Mouse (Mus musculus) splenic B cell, adult 2 months (primary cell): ENCODE measurements around the gene Trip11.

ENCODE experiments used
- DNase-seq: peaks from one replicate; pipeline ENCODE4 v3.0.0-alpha.2; 2011; ENCODE audit warnings: low read depth, low spot score
- H3K27me3 ChIP-seq: 2 replicates; pipeline ENCODE4 v1.6.1; 2012; ENCODE audit warnings: mild to moderate bottlenecking, low read length, moderate library complexity, mixed read lengths; ENCODE audit not compliant: control insufficient read depth, poor library complexity, insufficient read depth, severe bottlenecking
- H3K36me3 ChIP-seq: 2 replicates; pipeline ENCODE4 v1.6.1; 2012; ENCODE audit warnings: mild to moderate bottlenecking, low read length, moderate library complexity, mixed read lengths; ENCODE audit not compliant: control insufficient read depth, poor library complexity, insufficient read depth, severe bottlenecking

Gene Trip11

GRCm38 (mm10) chr12:101819570-101819969, 93.5 kb downstream of the Trip11 start:
- no peak for DNase-seq
- Histone ChIP-seq H3K27me3 (no peaks in the 10 kb centered on the region), H3K36me3 (no peaks in the 10 kb centered on the region)

- no peaks in the 10 kb centered on the region for H3K27me3 ChIP-seq
- no peaks in the 10 kb centered on the region for H3K36me3 ChIP-seq
- peak; percentile 2 for DNase-seq
Measured at GRCm38 (mm10) chr12:101818608-101819370, 94.3 kb downstream of the Trip11 start, which contains the start of gene Fbln5. Fbln5 (minus strand) TSS chr12:101819055.

DNA sequence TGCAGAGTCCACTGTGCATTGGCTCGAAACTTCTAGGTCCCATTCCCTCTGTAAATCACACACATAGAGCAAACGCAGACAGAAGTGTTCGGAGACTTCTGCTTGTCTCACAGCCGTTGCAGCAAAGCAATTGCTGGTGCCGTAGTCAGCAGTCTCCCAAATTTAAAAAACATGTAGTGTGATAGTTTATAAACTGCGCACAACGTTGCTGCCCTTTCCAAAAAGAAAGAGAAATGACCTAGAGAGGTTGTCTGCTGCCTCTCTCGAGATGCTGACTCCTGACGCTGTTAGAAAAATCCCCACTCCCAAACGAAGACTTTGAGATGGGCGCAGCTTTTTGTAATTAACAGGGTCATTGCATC, 94.8 kb downstream of the Trip11 start:
- H3K27me3 ChIP-seq = no peaks in the 10 kb centered on the region
- no peak for DNase-seq
- no peaks in the 10 kb centered on the region for H3K36me3 ChIP-seq

DNA sequence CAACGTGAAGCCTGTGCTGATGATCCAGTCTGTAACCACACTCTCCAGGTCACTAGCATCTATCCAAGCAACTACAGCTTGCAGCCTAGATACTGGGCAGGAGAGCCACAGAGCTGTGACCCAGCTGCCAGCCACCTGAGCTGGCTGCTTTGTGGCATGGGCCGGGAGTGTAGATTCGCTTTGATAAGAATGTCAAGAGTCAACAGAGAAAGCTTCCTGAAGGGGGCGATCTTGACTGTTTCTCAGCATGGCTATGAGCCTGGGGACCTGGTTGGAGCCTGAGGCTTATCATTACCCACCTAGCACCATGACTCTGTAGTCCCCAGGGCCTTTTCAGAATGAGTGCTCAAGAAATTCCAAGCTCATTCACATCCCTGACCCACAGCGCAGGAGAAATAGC, 96.3 kb downstream of the Trip11 start:
- Histone ChIP-seq H3K36me3 (no peaks in the 10 kb centered on the region), H3K27me3 (no peaks in the 10 kb centered on the region)
- peak; percentile 18 for DNase-seq

DNA sequence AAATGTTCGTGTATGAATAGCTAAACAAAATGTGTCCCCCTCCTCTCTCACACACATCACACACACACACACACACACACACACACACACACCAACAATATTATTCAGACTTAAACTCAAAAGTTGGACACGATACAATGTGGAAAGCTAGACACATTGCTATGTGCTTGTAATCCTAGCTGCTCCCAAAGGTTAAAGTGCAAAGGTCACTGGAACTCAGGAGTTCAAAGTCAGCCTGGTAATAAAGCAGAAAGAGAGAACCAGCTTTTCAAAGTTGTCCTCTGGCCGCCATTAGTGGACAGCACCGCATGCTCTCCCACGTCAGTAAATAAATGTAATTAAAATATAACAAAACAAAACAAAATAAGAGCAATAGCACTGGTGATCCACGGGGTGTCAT, 97.3 kb downstream of the Trip11 start:
- no peaks in the 10 kb centered on the region for H3K27me3 ChIP-seq
- no peak for DNase-seq

GRCm38 (mm10) chr12:101814423-101814822, 98.6 kb downstream of the Trip11 start:
- H3K36me3 ChIP-seq = no peaks in the 10 kb centered on the region
- no peaks in the 10 kb centered on the region for H3K27me3 ChIP-seq
- DNase-seq = no peak

More for the DNA sequence above, 97.3 kb downstream of the Trip11 start:
- H3K36me3 ChIP-seq = no peaks in the 10 kb centered on the region

GRCm38 (mm10) chr12:101811181-101811580, 101.9 kb downstream of the Trip11 start:
- Histone ChIP-seq H3K36me3 (no peaks in the 10 kb centered on the region), H3K27me3 (no peaks in the 10 kb centered on the region)
- DNase-seq = peak; percentile 16

- no peaks in the 10 kb centered on the region for H3K36me3 ChIP-seq
- no peaks in the 10 kb centered on the region for H3K27me3 ChIP-seq
- DNase-seq = no peak
Measured at GRCm38 (mm10) chr12:101810515-101810914, 102.6 kb downstream of the Trip11 start.

- no peaks in the 10 kb centered on the region for H3K36me3 ChIP-seq
- no peak for DNase-seq
- H3K27me3 ChIP-seq = no peaks in the 10 kb centered on the region
Measured at GRCm38 (mm10) chr12:101807400-101807799, 105.7 kb downstream of the Trip11 start.

GRCm38 (mm10) chr12:101802445-101802844, 110.6 kb downstream of the Trip11 start:
- no peaks in the 10 kb centered on the region for H3K36me3 ChIP-seq
- DNase-seq = no peak
- no peaks in the 10 kb centered on the region for H3K27me3 ChIP-seq

DNA sequence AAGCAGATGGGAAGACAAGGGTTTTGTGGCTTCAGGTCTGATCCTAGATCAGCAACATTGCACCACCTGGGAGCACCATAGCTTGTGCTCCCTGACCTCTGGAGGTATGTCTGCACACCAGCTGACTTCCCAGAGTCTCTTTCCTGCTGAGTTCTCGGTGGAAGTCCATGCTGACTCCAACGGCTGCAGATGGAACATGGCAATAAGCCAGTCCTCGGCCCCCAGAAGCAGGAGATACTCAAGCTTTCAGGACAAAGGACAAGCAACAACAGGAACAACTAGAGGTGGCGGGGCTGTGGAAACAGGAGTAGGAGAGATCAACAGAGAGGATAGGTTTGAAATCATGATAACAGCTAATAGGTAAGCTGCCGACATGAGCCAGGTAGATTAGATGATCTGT, 111.3 kb downstream of the Trip11 start:
- H3K36me3 ChIP-seq = no peaks in the 10 kb centered on the region
- H3K27me3 ChIP-seq = no peaks in the 10 kb centered on the region
- DNase-seq = no peak

DNA sequence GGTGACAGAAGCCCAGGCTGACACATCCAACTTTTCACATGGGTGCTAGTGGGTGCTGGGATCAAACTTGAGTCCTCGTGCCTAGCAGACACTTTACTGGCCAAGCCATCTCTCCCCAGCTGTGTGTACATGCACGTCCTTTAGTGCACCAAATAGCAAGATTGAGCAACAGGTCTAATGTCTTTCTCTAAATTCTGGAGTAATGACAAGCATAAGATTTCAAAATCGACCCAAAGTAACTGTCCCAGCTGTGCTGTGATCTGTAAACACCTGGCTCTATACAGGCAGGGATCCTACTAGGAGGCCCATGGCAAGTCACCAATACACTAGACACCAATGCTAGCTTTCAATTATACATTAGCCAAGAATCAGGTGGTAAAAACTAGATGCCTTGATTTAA, 112.0 kb downstream of the Trip11 start:
- Histone ChIP-seq H3K27me3 (no peaks in the 10 kb centered on the region), H3K36me3 (no peaks in the 10 kb centered on the region)
- no peak for DNase-seq

GRCm38 (mm10) chr12:101798189-101798922, 114.7 kb downstream of the Trip11 start:
- Histone ChIP-seq H3K27me3 (no peaks in the 10 kb centered on the region; the same call in 1 of the 2 replicates), H3K36me3 (no peaks in the 10 kb centered on the region)
- no peak for DNase-seq

DNA sequence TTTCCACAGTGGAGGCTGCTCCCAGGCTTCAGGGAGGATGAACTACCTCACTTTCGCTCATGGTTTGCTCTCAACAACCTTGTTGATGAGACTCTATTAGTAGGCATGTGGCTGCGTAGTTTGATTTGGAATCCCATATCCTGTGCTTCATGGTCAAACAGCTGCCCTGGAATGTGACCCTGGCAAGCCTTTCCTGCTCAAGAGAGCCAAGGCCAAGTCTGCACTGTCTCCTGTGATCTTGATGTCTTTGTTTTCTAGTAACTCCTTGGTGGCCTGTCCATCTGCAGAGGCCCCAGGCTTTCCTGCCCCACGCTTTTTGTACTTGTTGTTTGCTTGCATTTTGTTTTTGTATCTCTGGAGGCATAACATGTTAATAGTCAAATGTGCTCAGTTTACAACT, 118.6 kb downstream of the Trip11 start:
- no peaks in the 10 kb centered on the region for H3K36me3 ChIP-seq
- no peak for DNase-seq

GRCm38 (mm10) chr12:101793221-101793621, 119.8 kb downstream of the Trip11 start:
- H3K27me3 ChIP-seq = no peaks in the 10 kb centered on the region; the same call in 1 of the 2 replicates
- no peak for DNase-seq
- H3K36me3 ChIP-seq = no peaks in the 10 kb centered on the region

More for the DNA sequence above, 118.6 kb downstream of the Trip11 start:
- H3K27me3 ChIP-seq = no peaks in the 10 kb centered on the region; the same call in 1 of the 2 replicates
